Mouse (Mus musculus): ENCODE measurements around the gene Ilk.
"Not testable (repeated sequence)": the region's sequence is repeated elsewhere in the genome, so short reads cannot be mapped to it uniquely, and the experiment has no call there.

Ilk gene

GRCm38 (mm10) chr7:105736264-105736901 lies at the start of gene Ilk:
TSS of gene Ilk (plus strand) at chr7:105736592.
- DNase-seq (ENCODE audit: low read depth, low spot score), result peak; percentile 77

DNA sequence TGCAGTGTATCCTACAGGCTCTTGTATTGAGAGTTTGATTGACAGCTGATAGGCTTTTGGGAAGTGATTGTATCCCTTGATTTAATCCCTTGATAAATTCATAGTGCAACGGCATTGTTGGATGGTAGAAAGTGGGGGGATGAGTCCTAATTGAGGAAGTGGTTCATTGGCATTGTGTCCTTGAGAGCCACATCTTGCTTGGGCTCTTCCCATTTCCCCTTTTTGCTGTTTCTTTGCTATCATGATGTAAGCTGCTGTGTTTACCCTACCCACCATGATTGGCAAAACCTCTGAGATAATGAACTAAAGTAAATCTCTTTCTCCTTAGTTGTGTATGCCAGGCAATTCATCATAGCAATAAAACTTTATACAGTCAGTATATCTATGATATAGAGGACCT lies 45.5 kb upstream of the Ilk start:
- no peak for DNase-seq (ENCODE audit: low read depth, low spot score)

DNA sequence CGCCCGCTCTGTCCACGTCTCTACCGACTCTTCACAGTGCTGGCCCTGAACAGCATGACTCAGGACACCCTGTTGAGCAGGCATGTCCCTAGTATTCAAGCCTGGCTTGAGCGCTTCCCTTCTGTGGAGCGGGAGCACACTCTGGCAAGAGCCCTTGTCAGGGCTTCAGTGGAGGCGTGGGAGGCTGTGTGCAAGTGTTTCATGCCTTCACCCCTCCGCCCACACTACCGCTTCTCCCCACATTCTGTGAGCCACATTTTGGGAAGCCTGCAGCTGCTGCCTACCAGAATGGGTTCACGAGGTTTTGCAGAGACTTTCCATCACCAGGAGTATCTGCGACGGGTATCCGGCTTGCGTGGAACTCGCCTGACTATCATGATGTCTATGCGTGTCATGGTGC lies 33.2 kb upstream of the Ilk start:
- DNase-seq (ENCODE audit: low read depth, low spot score), result no peak

- DNase-seq (ENCODE audit: low read depth, low spot score), result no peak
Measured at GRCm38 (mm10) chr7:105703816-105704215, 32.6 kb upstream of the Ilk start.

DNA sequence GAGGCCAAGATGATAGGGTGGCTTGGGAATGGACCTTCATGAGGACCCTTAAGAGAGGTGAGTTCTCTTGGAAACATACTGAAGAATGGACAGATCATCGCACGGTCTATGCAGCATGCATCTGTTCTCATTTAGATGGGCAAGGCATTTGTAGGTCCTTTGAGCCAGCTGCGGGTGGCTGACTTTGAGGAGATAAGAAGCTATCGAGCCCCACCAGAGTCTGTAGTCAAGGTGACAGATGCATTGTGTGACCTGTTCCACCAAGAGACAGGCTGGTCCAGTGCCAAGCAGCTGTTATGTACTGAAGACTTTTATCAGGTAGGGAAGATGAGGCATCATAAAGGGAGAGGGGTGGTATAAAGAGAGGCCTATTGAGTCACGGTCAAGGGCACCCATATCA lies 27.7 kb upstream of the Ilk start:
- no peak for DNase-seq (ENCODE audit: low read depth, low spot score)

DNA sequence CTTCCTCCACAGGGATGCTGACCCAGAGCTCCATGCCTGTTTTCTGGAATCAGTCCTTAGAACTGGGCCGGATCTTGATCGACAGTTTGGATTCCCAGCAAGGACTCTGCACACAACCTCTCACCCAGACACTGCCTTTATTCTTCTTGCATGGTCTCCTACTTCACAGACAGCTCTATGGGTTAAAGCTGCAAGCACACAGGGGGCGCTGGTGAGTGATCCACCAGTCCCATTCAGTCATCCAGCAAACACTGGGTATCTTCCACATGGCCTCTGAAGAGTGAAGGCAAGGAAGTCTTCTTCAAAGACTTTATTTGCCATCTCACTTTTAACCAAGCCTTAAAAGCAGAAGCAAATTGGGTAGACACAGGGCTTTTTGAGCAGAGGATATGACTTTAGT lies 21.0 kb upstream of the Ilk start:
- DNase-seq (ENCODE audit: low read depth, low spot score), result no peak

DNA sequence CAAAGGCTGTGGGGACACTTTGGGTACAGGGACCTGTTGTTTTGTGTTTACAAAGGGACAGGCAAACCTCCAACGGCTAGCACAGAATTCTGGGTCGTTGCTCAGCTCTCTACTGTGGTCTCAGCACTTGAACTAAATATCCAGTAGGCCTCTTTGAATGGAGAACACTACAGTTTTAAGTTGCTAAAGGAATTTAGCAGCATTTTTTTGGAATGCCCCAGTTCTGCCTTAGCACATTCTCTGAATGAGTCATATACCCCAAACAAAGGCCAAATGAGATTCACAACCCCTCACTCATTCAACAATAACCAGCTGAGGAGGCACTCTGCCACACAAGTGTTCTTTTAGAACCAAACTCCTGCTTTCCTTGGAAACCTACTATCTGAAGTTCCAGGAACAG lies 14.5 kb upstream of the Ilk start:
- no peak for DNase-seq (ENCODE audit: low read depth, low spot score)

DNA sequence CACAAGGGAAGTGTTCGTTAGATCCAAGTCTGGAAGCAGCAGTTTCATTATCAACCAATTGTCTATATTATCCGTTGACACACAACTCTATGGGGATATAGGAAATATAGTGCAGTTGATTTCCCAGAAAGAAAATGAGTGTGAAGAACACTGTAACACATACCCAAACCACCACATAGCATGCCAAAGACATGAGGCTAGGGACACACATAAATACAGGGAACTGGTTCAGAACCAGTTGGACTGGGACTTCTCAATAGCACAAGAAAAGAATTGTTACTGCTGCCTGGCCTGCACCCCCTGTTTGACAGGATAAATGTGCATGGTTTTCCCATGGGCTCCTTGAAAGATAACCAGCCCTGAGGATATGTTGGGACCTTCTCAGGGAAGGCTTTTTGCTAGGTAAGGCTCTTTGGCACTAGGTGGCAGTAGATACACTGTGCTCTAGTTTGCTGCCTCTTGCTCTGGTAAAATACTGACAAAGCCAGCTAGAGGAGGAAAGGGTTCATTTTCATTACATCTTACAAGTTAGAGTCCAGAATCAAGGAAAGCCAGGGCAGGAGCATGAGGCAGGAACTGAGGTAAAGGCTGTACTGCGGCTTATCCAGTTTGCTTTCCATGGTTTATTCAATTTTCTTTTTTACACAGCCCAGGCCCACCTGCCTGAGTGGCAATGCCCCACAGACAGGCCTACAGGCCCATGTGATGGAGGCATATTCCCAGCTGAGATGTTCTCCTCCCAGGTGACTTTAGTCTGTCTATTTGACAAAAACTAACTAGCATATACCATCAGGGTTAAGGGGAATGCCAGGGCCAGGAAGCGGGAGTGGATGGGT lies 10.0 kb upstream of the Ilk start:
- DNase-seq (ENCODE audit: low read depth, low spot score), result peak; percentile 49

DNA sequence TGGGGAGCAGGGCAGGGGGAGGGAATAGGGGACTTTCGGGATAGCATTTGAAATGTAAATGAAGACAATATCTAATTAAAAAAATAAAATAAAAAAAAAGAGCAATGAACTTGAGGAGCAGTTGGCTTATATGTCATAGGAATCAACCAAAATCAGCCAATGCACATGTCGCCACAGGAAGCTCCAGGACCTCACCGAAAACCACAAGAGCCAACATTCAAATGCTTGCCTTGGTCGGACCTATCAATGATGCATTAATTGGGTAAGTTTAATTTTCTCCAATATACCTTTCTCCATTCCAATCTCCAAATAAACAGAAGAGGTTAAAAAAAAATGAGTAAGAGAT lies 9.4 kb upstream of the Ilk start:
- no peak for DNase-seq (ENCODE audit: low read depth, low spot score)

GRCm38 (mm10) chr7:105728701-105729428 lies 7.5 kb upstream of the Ilk start:
- DNase-seq (ENCODE audit: low read depth, low spot score), result no peak

DNA sequence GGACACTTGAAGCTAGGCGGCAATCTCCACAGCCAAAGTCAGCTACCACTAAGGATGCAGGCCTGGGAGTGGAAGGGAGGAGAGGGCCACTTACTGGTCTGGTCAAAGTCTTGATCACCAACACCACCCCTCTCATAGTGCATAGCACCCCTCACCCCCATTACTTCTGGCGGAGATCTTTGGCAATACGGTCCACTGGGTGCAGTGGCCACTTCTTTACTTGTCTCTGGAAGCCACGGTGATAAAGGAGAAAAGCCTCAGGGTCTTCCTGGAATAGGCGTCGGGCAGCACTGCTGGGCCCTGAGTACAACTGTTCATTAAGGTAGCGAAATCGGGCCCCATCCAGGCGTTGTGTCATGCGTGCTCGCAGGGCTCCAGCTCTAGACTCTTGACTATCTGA lies 2.6 kb upstream of the Ilk start:
- no peak for DNase-seq (ENCODE audit: low read depth, low spot score)

- DNase-seq (ENCODE audit: low read depth, low spot score), result no peak
Measured at GRCm38 (mm10) chr7:105734826-105735225, 1.6 kb upstream of the Ilk start.

DNA sequence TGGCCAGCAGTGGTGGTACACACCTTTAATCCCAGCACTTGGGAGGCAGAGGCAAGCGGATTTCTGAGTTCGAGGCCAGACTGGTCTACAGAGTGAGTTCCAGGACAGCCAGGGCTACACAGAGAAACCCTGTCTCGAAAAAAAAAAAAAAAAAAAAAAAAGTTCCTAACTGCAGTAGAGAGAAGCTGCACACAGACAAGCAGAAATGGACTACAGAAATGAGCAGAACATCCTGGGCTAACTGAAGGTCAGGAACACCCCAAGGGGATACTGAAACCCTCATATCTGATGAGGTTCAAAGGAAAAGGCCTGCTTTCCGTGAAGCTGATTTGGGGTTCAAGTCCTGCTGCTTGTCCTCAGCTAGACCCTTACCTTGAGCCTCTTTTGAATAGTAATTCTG lies 928 bp upstream of the Ilk start:
- DNase-seq (ENCODE audit: low read depth, low spot score), result not testable (repeated sequence)

GRCm38 (mm10) chr7:105736911-105737521 lies 624 bp downstream of the Ilk start, which contains the start of gene Rrp8:
TSS of gene Rrp8 (minus strand) at chr7:105737385.
- DNase-seq (ENCODE audit: low read depth, low spot score), result no peak

DNA sequence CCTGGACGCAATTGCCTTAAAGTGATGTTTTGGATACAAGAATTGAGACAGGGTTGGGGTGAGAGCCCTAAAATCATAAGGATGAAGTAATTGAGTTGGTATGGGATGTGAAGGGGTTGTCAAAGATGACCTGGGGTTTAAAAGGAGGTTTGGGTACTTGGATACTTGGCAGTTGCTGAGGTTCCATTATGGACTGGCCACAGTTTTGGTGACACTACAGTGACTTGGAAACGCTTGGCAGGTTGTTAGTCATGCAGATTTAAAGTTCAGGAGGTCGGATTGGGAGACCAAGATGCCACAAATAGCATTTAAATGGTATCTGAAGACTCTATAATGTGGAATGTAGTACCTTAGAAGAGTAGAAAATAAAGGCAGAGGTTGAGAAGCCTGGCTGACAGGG lies 1.3 kb downstream of the Ilk start:
- DNase-seq (ENCODE audit: low read depth, low spot score), result no peak

- DNase-seq (ENCODE audit: low read depth, low spot score), result no peak
Measured at GRCm38 (mm10) chr7:105738286-105738685, 1.9 kb downstream of the Ilk start.

- no peak for DNase-seq (ENCODE audit: low read depth, low spot score)
Measured at GRCm38 (mm10) chr7:105738948-105739347, 2.6 kb downstream of the Ilk start.

GRCm38 (mm10) chr7:105740089-105740795 lies 3.9 kb downstream of the Ilk start:
- DNase-seq (ENCODE audit: low read depth, low spot score), result no peak

DNA sequence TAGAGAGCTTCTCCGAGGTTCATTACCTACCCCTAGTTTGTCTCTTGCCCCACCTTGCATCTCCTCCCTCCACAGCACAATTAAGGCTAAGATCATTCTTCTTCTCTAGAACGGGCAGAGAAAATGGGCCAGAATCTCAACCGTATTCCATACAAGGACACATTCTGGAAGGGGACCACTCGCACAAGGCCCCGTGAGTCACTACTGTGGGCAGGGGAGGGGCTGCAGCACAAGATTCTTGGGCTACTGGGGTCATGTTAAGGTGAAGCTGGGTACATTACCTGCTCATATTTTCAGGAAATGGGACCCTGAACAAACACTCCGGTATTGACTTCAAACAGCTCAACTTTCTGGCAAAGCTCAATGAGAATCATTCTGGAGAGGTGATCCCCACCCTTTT lies 4.5 kb downstream of the Ilk start:
- DNase-seq (ENCODE audit: low read depth, low spot score), result no peak

DNA sequence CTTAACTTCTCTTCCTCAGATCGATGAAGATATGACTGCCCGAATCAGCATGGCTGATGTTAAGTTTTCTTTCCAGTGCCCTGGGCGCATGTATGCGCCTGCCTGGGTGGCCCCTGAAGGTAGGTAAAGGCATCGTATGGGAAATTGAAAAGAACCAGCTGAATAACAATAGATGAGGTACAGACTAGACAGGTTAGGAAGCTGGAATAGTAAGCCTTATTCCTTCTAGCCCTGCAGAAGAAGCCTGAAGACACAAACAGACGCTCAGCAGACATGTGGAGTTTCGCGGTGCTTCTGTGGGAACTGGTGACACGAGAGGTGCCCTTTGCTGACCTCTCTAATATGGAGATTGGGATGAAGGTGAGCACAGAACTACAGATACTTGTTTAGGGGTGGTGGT lies 5.6 kb downstream of the Ilk start:
- DNase-seq (ENCODE audit: low read depth, low spot score), result no peak

DNA sequence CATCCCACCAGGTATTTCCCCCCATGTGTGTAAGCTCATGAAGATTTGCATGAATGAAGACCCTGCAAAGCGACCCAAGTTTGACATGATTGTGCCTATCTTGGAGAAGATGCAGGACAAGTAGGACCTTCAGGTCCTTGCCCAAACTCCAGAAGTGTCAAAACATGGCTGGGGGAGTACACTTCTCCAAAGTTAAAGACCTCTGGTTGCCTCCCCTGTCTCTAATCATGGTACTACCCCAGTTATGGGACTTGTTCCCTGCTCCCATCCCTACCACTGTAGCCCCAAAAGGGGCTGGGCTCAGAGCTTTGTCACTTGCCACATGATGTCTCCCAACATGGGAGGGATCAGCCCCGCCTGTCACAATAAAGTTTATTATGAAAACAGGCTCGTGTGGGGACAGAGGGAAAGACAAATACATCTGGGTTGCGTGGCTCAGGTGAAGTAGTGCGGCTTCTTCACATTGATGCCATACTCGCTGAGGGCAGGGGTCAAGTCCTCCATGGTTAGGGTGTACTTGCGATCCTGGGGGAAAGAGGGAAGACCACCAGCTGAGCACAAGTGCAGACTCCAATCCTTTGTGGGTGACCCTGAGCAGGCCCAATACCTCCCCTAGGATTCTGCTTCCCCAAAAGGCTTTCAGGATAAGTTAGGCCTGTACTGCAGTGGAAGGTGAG lies 6.3 kb downstream of the Ilk start:
- DNase-seq (ENCODE audit: low read depth, low spot score), result not testable (repeated sequence)
